Mouse (Mus musculus) layer of hippocampus, postnatal 14 days (tissue): ENCODE data around the gene Syt6. TPM values are rescaled to one million over a fixed set of nuclear protein-coding genes. Genes with fewer than 3 reads are reported as not detected.

Experiments
- DNase-seq, 2 experiments: peaks; one replicate each; pipeline ENCODE4 v3.0.0; 2021 to 2022; ENCODE audit warnings: low spot score in 2 of 2, mixed read lengths in 1 of 2
- long read RNA-seq, 2 experiments: library from polyadenylated mRNA; stranded (forward); transcript quantifications; one replicate each; pipeline ENCODE4 v2.0.0; 2021
- total RNA-seq, 2 experiments: library from RNA; stranded (reverse); gene quantifications; 2 replicates each; pipeline ENCODE4 v1.2.3; 2021

The Syt6 gene
- 1 to 10 TPM; 8.3 to 8.8 TPM for total RNA-seq
- long read RNA-seq, experiment 1, full-length matches to known transcripts, result 5 of 7 reads
- long read RNA-seq, experiment 1, partial matches to known transcripts, result 0 of 7 reads
- long read RNA-seq, experiment 1, other reads (novel, unspliced or antisense), result 2 of 7 reads
- long read RNA-seq, experiment 2, partial matches to known transcripts, result 0 of 4 reads
- long read RNA-seq, experiment 2, other reads (novel, unspliced or antisense), result 3 of 4 reads

DNA sequence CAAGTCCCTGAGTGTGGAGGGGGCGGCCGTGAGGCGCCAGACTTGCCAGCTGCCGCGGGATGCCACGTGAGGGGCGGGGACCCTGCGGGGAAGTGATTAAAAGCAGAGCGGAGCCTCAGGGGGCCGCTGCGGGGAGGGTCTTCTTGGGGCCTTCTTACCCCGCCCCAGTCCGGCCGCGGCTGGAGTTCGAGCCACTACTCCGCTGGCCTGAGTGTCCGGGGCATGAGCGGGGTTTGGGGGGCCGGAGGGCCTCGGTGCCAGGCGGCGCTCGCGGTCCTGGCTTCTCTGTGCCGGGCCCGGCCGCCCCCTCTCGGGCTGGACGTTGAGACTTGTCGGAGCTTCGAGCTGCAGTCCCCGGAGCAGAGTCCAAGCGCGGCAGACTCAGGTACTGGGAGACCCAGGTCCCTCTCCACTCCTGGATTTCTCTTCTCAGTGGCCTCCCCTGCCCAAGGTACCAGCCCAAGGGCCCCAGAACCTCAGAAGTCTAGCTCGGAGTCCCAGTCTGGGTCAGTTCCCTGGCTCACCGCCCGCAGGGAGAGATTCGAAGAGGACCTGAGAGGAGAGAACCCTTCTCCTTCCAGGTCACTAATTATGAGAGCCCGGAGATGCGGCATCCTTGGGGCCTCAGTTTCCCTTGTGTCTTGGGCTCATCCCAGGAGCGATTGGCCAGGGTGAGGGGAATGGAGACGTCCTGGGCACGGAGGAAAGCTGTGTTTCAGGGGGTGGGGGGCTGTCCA, at the start of gene Syt6:
Gene Syt6 (plus strand): TSS at position 76 of the 737 bp plus-strand sequence.
- DNase-seq, result no peak

DNA sequence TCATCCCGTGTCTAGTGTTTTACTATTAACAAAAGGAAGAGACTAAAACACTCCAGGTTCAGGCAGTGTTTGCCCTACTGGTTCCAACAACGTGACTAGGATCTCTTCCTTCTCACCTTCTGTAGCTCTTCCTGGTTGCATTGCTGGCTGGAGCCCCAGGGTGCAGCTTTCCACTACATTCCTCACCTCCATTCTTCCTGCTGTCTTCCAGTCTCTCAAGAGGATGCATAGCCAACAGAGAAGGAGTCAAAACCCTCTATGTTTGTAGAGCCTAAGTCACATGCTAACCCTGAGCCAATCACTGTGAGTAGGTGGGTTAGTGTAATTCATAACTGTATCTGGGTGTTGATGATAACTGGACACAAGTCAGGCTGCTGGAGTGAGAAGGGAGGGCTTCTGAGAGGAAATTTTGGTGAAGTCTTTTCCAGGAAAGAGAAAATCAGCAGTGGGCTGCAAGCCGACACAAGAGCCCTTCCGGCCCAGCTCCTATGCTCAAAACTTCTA, 48.8 kb upstream of the Syt6 start:
- DNase-seq, result no peak

DNA sequence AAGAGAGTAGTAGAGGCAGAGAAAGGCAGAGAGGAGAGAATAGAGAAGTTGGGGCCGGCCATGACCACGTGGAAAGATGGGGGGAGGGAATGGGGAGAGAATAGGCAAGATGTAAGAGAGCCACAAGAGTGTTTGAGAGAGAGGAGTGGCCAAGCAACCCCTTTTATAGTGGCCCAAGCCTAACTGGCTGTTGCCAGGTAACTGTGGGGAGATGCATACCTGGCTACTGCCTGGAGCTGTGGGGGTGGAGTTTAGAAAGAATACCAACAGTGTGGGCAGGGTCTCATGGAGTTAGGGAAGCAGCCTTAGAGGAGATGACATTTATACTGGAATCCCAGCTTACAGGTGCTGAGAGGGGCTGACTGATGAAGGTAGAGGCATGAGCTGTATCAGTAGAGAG, 48.2 kb upstream of the Syt6 start:
- no peak for DNase-seq

DNA sequence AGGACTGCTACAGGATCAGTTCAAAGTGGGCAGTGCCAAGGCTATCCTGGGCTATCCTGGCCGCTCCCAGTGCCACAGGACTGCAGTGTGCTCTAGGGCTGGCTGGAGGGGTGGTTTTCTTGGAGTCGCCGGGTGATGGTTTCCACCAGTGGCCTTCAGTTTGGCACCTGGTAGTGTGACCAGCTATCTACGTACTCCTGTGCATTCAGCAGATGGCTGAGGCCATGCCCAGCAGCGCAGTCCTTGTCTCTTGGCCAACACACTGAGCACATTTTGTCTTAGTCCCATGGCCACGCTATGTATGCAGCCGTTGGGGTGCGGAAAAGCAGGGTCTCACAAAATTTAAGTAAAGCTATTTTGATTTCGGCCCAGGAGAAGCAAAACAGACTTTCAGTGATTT, 41.0 kb upstream of the Syt6 start:
- DNase-seq, result no peak

DNA sequence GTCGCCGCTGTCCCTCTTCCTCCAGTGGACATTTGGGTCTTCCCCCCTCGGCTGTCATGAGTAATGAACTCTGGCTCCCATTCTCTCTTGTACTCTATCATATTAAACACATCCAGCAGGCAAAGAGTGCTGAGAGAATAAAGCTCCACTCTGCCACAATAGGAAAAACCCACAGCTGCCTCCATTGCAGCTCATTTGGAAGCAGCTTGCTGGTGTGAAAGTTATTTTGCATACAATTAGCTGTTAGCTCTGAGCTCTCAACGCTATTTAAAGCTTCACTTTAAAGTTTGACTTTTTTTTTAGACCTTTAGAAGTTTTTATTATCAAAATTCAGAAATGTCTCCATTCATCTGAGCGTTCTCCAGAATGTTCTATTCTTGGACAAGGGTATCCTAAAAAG, 39.8 kb upstream of the Syt6 start:
- DNase-seq, result peak in 1 of 2 experiments; percentile 31

DNA sequence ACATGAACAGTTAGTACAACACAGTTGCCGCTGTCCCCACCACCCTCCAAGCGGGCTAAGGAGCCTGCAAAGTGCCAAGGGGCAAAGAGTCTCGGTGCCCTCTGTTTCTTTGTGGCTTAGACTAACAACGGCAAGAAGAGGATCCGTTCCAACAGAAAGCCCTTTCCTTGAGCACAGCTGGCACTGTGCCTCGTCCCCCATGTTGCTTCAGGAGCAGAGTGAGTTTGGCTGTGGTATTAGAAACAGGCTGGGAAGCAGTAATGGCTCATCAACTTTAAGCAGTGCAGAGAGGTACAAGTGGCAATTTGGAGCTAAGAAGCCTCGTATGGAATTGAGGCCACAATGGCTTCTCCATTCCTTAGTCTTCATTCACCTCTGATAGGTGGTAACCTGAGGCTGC, 35.9 kb upstream of the Syt6 start:
- no peak for DNase-seq

DNA sequence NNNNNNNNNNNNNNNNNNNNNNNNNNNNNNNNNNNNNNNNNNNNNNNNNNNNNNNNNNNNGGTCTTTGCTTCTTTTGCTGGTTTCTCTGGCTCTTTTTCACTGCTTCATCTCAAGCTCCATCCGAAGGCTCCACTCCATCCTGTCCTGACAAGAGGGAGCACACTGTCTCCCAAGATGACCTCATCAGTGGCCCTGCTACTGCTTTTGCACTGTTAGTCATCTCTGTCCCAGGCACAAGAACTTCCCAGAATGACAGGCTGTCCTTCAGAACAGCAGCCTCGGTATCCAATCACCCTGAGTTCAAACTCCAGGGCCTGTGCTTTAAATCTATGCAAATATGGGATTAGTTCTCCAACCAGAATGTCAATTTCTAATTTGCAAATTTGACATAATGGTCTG, 28.9 kb upstream of the Syt6 start:
- DNase-seq, result no peak

DNA sequence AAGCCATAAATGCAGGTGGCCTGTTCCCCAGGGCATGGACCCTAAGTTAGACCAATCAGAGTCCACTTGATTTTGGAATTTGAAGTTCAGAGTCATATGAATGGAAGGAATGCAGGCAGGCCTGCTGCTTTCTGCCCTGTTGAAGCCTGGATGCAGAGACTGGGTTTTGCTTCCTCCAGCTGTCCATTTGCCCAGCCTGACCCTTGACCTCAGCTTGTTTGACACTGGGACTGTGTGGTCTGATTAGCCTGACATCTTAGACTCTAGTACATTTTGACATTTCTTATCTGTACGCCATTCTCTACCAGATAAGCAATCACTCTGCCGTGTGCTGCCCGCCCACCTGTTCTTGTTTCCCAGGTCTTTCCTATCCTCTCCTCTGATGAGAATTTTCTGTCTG, 28.4 kb upstream of the Syt6 start:
- no peak for DNase-seq

DNA sequence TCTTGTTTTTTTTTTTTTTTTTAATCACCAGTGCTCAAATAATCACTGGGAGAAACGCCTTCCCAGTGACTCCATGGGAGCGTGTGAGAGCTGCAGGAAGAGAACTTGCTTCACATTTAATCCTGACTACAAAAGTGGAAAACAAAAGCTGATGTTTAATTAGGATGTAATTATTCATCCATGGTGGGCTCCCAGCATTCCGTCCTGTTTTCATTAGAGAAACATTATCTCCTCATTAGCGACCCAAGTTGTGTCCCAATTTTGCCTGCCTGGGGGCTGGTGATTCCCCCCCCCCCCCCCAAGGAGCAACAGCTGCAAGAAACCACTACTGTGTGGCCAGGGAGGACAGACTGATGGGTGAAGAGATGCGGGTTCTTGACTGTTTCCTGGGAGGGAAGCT, 24.8 kb upstream of the Syt6 start:
- no peak for DNase-seq

DNA sequence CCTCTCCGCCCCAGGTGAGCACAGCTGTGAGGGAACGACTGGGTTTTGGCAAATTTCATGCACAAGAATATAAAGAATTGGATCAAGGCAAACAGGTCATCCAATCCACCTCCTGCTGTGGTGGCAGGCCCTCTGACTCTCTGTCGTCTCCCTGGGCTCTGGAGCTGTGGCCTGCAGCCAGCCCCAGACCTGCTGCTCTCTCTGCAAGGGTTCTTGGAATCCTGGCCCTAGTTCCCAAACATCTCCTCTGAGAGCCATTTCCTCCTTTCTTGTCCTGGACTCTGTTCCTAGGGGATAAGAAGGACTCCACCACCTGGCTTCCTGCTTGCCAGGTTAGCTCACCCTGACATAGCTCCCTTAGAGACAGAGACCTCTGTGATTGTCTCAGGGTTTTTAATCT, 7.8 kb upstream of the Syt6 start:
- no peak for DNase-seq

DNA sequence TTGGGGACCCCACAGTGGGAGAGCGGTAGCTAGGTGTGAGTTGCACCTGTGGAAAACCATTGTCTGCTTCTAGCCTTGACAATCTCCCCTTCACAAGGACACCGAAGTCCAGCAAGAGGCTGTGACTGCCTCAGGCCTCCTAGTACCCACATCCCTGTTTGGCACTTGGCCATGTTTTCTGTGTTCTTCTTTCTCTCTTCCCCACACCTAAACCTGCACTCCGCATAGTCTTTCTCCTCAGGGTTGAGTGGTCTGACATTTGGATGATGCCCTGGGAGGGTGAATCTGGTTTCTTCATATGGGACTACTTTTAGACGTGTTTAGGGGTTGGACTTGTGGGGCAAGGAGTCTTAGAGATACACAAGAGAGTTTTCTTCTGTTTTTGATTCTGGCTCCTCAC, 2.5 kb upstream of the Syt6 start:
- DNase-seq, result no peak

DNA sequence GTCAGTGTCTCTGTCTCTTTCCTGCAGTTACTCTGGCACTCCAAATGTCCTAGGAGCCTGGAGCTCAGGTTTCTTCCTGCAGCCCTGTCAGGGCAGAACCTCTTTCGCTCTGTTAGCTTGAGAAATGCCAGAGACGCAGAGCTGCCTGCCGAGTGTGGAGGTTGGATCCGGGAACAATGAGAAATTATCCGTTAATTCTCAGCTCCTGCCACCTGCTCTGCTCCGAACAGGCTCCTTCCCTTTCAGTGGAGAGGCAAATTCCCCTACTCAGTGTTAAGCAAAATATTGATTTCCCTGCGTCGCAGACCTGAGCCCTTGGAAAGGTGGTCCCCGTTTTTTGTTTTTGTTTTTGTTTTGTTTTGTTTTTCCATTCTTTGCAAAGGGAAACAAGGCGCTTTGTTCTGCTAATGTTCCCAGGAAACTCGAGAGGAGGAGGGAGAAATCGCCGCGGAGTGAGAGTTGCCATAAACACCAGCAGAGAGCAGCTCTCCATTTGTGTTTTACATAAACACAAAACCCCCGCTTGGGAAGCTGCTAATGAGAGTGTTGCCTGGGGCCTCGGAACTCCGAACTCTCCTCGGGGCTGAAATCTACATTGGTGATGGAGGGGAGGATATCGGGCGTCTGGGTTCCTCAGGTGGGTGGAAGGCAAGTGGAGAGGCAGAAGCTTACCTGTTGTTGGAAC, 1.8 kb upstream of the Syt6 start:
- DNase-seq, result no peak

DNA sequence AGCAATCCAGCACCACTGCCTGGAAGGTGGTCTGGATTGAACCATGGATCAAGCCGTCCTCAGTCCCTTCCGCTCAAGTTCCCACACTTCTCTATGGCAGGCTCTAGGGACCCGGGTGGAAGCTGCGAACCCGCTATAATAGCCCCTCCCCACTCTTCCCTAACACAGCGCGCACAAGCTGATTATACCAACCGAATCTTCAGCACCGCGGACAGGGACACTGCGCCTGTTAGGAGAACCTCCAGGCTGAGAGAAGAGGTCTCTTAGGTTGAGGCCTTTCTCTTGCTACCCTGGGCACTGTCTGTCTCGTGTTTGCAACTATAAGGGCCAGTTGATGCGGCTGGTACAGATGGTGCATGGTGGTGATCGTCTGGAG, 1.3 kb upstream of the Syt6 start:
- DNase-seq, result peak in 1 of 2 experiments; percentile 24

DNA sequence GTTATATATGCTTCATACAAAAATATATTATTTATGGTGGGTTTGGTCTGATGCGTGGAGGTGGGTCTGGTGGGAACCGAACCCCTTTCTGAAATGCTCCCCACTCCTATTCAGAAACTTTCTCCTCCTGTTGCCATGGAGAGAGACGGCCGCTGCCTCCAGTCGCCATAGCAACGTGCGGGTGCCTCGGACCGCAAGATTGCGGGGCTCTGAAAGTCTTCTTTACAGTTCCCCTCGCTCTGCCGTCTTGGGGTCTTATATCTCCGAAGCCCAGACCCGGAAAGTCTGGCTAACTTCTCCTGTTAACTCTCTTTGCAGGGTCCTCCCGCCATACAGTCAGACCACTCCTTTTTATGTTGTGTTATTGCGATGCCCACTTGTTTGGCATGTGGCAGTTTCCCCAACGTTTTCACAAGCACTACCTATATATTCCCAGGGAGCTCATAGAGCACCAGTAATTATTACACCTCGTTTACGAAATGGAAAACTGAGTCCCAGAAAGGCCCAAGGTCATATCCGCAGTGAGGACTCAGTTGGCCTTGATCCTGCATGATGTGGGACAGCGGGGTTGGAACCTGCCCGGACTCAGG, 370 bp upstream of the Syt6 start:
- DNase-seq, result no peak

DNA sequence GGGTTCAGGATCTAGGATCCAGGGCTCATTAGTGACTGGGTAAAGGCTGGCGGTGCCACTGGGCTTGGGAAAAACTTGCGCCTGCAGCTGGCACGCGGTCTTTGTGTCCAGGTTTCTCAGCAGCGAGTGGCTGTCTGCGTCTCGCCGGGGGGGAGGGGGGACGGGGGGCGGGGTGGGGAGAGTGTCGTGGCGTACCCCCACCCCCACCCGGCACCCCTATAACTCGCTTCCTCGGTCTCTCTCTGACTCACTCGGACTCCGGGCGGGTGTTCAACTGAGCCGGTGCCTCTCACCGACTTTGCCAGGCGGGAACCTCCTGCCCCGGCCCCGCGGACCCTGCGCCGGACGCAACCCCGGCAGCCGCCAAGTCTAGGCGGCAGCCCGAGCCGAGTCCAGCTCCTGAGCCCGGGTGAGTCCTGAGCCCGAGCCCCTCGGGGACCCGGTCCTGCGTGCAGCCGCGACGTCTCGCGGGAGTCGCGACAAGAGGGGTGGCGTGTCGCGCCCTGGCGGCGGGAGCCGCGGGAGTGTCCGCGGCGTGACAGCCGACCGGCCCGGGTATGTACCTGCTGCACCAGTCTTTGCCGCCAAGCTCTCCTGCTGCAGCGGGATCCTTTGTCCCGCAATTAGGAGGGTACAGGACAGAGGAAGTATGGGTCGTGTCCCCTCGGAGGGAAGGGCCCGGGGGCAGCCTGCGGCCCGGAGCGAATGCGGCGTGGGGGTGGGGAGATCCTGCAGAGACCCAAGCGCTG, 1.0 kb downstream of the Syt6 start:
- no peak for DNase-seq

DNA sequence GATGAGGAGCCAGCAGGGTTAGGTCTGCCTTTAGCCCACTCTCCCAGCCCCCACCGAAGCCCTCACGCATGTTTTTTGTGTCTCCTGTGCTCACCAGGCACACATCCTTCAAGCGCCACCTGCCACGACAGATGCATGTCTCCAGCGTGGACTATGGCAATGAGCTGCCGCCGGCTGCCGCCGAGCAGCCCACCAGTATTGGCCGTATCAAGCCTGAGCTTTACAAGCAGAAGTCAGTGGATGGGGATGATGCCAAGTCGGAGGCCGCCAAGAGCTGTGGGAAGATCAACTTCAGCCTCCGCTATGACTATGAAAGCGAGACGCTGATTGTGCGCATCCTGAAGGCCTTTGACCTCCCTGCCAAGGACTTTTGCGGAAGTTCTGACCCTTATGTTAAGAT, 12.1 kb downstream of the Syt6 start:
- DNase-seq, result peak in 1 of 2 experiments; percentile 50

DNA sequence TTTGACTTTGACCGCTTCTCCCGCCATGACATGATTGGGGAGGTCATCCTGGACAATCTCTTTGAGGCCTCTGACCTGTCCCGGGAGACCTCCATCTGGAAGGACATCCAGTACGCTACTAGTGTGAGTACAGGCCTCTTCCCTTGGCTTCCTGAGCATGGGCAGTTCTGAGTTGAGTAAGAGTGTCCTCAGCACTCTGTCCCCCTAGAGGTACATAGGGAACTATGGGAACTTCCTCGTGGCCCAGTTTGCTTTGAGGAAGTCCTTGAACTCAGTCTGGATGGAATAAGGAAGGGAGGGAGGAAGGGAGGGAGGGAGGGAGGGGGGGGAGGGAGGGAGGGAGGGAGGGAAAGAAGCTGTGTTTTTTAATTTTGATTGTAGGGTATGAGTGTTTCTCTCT, 12.6 kb downstream of the Syt6 start:
- DNase-seq, result no peak

DNA sequence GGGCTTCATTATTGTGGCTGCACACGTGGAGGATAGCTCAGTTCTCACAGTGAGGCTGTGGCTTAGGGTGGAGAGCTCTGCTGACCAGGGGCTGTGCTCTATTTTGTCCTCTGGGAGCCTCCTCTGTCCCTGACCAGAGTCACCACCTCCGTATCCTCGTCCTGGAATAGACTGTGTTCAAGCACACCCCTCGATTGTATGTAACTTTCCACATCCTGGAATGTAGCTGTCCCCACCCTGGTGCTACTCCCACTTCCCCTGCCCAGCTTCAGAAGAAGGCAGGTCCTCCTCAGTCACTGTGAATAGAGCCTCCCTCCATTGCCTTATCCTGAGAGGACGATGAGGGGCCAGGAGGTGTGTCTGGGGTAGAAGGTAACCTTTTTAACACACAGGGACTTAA, 14.6 kb downstream of the Syt6 start:
- DNase-seq, result no peak

DNA sequence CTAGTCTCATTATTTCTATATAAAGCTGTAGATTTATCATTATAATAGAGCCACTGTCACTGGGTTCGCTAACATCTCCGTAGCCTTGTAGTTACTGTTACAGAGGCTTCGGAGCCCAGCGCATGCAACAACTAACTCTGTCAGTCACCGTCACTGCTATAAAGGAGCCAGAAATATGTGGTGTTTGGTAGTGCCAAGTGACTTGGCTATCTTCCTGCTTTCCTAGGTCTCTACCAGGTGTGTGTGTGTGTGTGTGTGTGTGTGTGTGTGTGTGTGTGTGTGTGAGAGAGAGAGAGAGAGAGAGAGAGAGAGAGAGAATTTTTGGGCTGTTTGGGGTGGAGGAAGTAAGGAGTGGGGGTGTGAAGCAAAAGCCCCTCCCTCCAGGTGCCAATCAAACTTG, 17.6 kb downstream of the Syt6 start:
- no peak for DNase-seq

DNA sequence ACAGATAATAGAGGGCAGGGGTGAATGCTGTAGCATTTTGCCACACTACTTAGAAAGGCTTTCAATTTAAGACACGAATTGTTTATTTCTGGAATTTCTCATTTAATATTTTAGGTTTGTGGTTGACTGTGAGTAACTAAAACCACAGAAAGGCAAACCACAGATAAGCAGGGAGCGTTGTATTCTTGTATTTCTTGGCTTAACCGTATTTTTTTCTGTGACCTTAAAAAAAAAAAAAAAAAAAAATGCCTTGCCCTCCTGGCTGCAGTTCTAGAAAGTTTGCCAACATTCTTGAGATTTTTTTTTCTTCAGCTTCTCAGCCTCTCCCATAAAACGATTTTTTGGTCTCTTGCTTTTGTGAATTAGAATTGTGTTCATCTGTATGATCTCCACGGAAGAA, 18.6 kb downstream of the Syt6 start:
- DNase-seq, result no peak

DNA sequence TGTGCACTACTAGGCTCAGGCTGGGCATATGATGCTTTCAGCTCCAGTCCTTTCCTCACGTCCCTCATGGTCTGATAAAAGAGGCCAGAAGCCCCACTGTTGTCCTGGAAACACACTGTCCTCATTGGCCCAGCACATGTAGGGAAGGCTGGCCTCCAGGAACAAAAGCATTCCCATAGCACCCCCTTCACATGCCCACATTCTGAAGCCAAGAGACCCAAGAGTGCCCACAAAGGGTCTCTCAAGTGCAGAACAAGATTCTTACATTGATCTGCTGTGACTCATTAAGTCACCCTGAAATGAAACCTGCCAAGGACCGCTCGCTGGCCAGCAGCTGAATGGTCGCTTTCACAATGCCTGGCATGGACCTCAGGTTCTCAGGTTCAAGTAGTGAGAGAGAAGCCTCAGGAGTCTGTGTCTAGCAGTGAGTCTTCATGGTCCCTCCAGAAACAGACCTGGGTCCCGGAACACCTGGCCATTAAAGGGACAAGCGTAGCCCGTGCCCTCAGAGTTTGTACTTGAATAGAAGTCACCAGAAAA, 20.3 kb downstream of the Syt6 start:
- no peak for DNase-seq
